Mouse (Mus musculus): ENCODE data around the gene Erp27. TPM values are rescaled to one million over a fixed set of nuclear protein-coding genes. Genes with fewer than 3 reads are reported as not detected.
A peak's percentile ranks its signal among the peaks of the same experiment; 100 is the strongest.

Erp27 gene
- polyA plus RNA-seq, 1 experiment from 2014 or later, result 0.72 TPM

DNA sequence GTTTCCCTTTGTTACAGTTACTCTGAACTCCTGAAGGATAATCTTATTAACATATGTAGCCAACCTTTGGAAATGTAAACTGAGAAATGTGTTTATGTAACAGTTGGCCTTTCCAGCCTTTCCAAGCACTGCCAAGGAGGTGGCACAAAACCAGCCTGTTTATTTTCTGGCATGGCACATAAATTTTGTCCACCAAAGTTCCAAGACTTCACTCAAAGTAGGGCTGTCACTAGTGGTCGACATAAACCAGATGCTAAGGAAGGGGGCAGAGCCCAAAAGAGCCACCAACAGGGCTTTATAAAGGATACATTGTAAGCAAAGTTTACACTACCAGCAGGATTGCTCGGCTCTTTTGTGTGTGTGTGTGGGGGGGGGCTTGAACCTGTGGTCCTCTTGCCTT is 4.1 kb downstream of the Erp27 start:
- no peak overlapping the region for H3K4me2 ChIP-seq
- H3K27me3 ChIP-seq, result no peaks in the 10 kb centered on the region
- H3K27ac ChIP-seq, result peak overlapping the region; percentile 67
- no peak overlapping the region for H3K4me3 ChIP-seq
- no peak for ATAC-seq (ENCODE audit: insufficient number of reproducible peaks, low FRiP score, low TSS enrichment, low read depth)
- WGBS, result 13% methylated on average over 2 of the region's 2 CpGs
- no peak overlapping the region for H3K9ac ChIP-seq
- no peaks in the 10 kb centered on the region for H3K36me3 ChIP-seq
- H3K9me3 ChIP-seq, result no peaks in the 10 kb centered on the region
- peaks cover 26% of the 10 kb centered on the region for H3K4me1 ChIP-seq

DNA sequence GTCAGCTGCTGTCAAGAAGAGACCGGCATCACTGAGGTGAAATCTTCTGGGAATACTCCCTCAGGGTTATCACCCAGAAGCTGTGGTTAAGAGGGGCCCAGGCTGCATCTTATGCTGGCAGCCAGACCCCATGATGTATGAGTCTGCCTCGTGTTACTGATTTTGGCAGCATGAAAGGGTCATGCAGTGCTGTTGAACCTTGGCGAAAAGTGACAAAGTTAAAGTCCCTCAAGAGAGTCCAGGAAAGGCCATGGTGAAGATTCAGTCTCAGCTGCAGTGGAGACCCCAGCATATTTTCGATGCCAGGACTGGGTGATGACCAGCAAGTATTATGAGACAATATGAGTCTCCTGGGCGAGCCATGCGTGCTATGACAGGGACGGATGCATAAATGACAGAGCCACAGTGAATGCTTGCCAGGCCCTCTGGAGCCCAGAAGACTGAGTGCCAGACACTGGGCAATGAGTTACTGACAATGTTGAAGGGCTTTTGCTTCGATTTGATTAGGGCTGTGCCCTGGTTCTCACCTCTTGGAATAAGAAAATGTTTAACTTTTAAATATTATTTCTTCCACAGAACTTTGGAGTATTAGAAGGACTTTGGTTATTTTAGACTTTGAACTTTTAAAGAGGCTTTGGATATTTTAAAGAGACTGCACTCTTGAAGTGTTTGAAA is 6.1 kb downstream of the Erp27 start:
- Histone ChIP-seq H3K36me3 (no peaks in the 10 kb centered on the region), H3K27ac (0 out of 2 replicates have a peak overlapping the region, but pooled peaks have one; percentile 11), H3K27me3 (no peaks in the 10 kb centered on the region), H3K4me1 (peaks cover 28% of the 10 kb centered on the region), H3K9me3 (no peaks in the 10 kb centered on the region), H3K9ac (no peak overlapping the region), H3K4me3 (no peak overlapping the region), H3K4me2 (no peak overlapping the region)
- 81% methylated on average over 8 of the region's 8 CpGs for WGBS
- ATAC-seq (ENCODE audit: insufficient number of reproducible peaks, low FRiP score, low TSS enrichment, low read depth), result no peak

DNA sequence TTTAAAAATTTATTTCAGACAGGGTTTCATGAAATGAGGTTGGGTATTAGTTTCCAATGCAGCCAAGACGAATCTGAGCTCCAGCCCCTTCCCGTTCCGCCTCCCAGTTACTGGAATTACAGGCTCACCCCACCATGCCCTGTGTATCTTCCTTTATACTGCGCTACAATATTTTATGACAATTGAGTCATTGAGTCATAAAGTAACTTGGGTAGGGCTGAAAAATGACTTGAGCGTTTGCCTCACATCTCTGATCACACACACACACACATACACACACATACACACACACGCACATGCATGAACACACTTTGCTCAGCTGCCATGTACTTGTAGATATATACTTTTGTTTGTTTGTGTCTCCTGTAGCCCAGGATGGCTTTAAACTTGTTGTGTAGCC is 7.7 kb downstream of the Erp27 start:
- no peaks in the 10 kb centered on the region for H3K36me3 ChIP-seq
- H3K27me3 ChIP-seq, result no peaks in the 10 kb centered on the region
- no peak overlapping the region for H3K9ac ChIP-seq
- H3K4me3 ChIP-seq, result no peak overlapping the region
- WGBS, result 67% methylated on average over 6 of the region's 6 CpGs
- peak overlapping the region; percentile 87 for H3K27ac ChIP-seq
- no peak overlapping the region for H3K4me2 ChIP-seq
- peaks cover 34% of the 10 kb centered on the region for H3K4me1 ChIP-seq
- ATAC-seq (ENCODE audit: insufficient number of reproducible peaks, low FRiP score, low TSS enrichment, low read depth), result no peak
- H3K9me3 ChIP-seq, result no peaks in the 10 kb centered on the region

DNA sequence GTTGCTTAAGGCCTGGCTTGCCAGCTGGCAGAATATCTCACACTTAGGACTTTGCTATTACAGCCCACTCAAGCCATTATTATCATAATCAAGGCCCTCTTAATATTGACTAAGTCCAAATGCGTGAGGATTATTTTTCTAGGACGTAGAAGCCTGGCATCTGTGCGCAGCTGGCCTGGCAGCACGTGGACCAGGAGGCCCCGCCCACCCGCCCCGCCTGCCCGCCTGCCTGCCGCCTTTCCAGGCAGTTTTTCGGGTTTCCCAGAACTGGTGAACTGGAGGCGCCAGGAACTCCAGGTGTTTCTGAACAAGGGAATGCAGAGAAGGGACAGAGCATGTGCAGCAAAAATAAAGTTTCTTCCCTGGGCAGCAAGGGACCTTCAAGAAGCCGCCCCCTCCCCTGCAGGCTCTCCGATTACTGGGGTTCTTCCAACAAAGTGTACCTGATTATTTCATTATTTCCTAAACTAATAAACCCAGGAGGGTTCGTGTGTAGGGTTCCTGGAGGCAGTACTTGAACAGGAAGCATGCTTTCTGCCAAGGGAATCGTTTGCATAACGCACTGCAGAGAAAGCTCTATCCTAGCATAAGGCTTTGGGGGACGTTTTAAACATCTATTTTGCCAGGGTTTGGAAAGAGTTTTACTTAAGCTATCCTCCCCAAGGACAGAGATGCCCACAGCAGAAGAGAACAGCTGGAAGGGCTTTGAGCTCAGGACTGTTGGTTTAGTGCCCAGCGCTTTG is 8.4 kb downstream of the Erp27 start:
- Histone ChIP-seq H3K36me3 (no peaks in the 10 kb centered on the region), H3K9me3 (no peaks in the 10 kb centered on the region), H3K4me2 (peak overlapping the region; percentile 36), H3K9ac (no peak overlapping the region), H3K4me1 (peaks cover 33% of the 10 kb centered on the region), H3K27ac (peak overlapping the region; percentile 87), H3K4me3 (peak overlapping the region; percentile 14), H3K27me3 (no peaks in the 10 kb centered on the region)
- 6% methylated on average over 18 of the region's 18 CpGs for WGBS
- peak; percentile 57 for ATAC-seq (ENCODE audit: insufficient number of reproducible peaks, low FRiP score, low TSS enrichment, low read depth)

DNA sequence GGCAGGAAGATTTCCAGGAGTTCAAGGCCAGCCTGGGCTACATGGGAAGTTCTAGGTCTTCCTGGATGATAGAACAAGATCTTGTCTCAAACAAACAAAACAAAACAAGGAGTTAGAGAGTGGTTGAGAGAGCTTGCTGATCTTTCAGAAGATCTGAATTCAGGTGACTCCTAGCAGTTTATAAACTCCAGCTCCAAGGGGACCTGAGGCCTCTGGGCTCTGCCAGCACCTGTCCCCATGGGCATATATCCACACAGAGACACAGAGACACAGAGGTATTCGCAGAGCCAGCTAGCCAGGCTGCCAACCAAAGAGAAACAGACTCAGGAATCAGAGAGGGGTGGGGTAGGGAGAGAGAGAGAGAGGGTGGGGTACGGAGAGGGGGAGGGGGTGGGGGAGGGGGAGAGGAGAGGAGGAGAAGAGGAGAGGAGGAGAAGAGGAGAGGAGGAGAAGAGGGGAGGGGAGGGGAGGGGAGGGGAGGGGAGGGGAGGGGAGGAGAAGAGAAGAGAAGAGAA is 9.2 kb downstream of the Erp27 start:
- 8% methylated on average over 1 of the region's 2 CpGs for WGBS
- Histone ChIP-seq H3K36me3 (no peaks in the 10 kb centered on the region), H3K27me3 (no peaks in the 10 kb centered on the region), H3K9ac (no peak overlapping the region), H3K4me3 (no peak overlapping the region), H3K27ac (0 out of 2 replicates have a peak overlapping the region, but pooled peaks have one; percentile 27), H3K9me3 (no peaks in the 10 kb centered on the region), H3K4me1 (peaks cover 26% of the 10 kb centered on the region), H3K4me2 (no peak overlapping the region)
- no peak for ATAC-seq (ENCODE audit: insufficient number of reproducible peaks, low FRiP score, low TSS enrichment, low read depth)

DNA sequence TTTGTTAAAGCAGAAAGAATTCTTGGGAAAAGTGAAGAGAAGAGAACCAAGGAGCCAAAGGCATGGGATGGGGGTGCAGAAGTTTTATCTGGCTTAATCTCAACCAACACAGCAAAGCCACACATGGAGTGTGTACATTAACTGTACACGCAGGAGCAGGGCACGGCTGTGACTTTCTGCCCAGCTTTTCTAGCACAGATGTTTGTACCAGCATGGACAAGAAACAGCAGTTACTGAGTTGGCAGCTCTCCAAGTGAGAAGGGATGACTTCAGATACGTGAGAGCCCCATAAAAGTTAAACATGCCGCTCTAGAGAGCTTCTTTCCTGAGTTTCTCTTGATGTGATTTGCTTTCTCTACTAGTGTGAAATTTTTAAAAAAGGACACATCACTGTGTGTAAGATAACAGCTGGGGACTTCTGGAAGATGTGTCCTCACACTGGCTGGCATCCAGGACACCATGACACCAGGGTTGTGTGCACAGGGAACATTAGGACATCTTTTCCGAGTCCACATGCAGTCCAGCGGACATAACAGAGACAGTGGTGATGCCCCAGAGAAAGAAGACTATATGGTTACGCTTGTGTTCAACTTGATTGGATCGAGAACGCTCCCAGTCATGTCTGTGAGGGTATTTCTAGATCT is 11.6 kb downstream of the Erp27 start:
- H3K27ac ChIP-seq, result peak overlapping the region; percentile 43; the same call in 1 of the 2 replicates
- no peak for ATAC-seq (ENCODE audit: insufficient number of reproducible peaks, low FRiP score, low TSS enrichment, low read depth)

DNA sequence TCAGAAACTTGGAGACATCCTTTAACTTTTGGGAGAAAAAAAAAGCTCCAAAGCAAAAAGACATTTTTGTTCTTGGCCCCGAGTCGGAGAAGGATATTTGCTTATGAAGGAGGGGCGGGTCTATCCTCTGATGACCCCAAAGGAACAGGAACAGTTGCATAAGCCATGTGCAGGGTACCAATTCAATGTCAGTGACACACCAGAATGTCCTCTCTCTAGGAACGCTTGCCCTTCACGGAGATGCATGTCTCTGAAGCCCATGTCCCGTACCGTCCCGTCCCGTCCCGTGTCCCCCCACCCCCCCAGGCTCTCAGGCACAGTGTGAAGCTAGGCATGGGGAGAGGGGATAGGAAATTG is 15.1 kb downstream of the Erp27 start:
- ATAC-seq (ENCODE audit: insufficient number of reproducible peaks, low FRiP score, low TSS enrichment, low read depth), result no peak
- WGBS, result 78% methylated on average over 10 of the region's 10 CpGs

More for the DNA sequence above, 11.6 kb downstream of the Erp27 start:
- peaks cover 24% of the 10 kb centered on the region for H3K4me1 ChIP-seq
- H3K4me2 ChIP-seq, result no peak overlapping the region
- H3K9ac ChIP-seq, result no peak overlapping the region
- no peaks in the 10 kb centered on the region for H3K9me3 ChIP-seq
- 54% methylated on average over 9 of the region's 9 CpGs for WGBS
- no peak overlapping the region for H3K4me3 ChIP-seq
- H3K27me3 ChIP-seq, result no peaks in the 10 kb centered on the region
- H3K36me3 ChIP-seq, result no peaks in the 10 kb centered on the region

DNA sequence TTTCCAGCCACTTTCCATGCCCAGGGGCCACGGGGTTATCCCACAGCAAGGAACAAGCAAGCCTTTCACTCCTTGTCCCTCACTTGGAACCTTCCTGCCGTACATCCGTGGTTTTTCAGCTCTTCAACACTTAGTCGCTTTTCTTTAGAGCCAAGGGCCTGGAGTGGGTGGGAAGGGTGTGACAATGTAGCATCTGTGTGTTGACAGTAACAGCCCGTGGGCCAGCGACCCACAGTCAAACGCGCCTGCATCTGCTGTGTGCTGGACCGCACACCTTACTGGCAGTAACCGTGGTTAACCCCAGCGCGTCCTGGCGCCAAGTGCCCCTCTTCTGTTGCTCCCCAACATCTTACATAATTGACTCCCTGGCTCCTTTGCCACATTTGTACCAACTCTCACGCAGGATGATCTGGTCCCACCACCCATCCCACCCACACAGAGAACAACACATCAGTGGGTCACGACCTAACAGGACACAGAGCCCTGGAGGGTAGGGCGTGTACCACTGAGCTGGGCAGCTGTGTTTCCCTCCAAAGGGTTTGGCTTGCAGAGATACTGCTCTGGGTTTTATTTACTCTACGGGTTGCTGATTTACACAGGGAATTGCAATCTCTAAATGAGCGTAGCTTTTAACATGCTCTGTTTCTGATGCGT is 15.6 kb downstream of the Erp27 start:
- Histone ChIP-seq H3K4me3 (no peak overlapping the region), H3K9ac (no peak overlapping the region), H3K36me3 (no peaks in the 10 kb centered on the region), H3K4me2 (no peak overlapping the region), H3K27ac (peak overlapping the region; percentile 22; the same call in 1 of the 2 replicates), H3K27me3 (no peaks in the 10 kb centered on the region), H3K9me3 (no peaks in the 10 kb centered on the region), H3K4me1 (peaks cover 12% of the 10 kb centered on the region)
- 80% methylated on average over 19 of the region's 19 CpGs for WGBS
- 0 out of 2 replicates have a peak, but pooled peaks have one; percentile 57 for ATAC-seq (ENCODE audit: insufficient number of reproducible peaks, low FRiP score, low TSS enrichment, low read depth)

More for the DNA sequence above, 15.1 kb downstream of the Erp27 start:
- Histone ChIP-seq H3K4me3 (no peak overlapping the region), H3K36me3 (no peaks in the 10 kb centered on the region), H3K9me3 (no peaks in the 10 kb centered on the region), H3K9ac (no peak overlapping the region), H3K4me1 (peaks cover 12% of the 10 kb centered on the region), H3K27ac (no peak overlapping the region), H3K4me2 (no peak overlapping the region), H3K27me3 (no peaks in the 10 kb centered on the region)

DNA sequence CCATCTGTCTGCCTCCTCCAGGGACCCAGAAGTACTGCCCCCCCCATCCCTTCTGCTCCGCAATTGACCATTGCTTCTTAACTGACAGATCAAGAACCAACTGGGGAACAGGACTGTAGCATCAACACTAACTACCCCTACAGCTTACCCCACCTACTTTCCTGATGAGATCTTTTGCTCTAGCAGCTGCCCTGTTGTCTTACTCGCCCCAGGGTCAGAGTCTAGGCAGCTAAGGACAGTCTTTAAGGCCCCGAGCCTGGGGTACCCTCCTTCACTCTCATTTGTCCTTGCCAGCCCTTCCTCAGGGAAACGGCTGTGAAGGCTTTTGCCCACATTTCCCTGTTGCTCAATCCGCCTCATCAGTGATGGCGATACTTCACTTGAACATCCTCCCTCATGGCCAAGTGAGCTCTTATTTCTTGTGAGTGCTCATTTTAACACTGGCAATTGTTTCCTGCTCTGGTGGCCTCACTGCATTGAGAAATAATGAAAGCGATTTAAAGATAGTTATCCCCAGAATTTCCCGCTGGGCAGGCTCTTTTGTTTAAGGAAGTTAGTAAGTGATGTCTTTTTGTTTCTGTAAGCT is 18.0 kb downstream of the Erp27 start:
- H3K9ac ChIP-seq, result no peak overlapping the region
- no peaks in the 10 kb centered on the region for H3K27me3 ChIP-seq
- no peaks in the 10 kb centered on the region for H3K36me3 ChIP-seq
- 74% methylated on average over 8 of the region's 8 CpGs for WGBS
- no peaks in the 10 kb centered on the region for H3K9me3 ChIP-seq
- H3K4me2 ChIP-seq, result no peak overlapping the region
- no peak overlapping the region for H3K27ac ChIP-seq
- ATAC-seq (ENCODE audit: insufficient number of reproducible peaks, low FRiP score, low TSS enrichment, low read depth), result no peak
- no peak overlapping the region for H3K4me3 ChIP-seq
- 0 out of 2 replicates have a peak, but pooled peaks cover 3% of the 10 kb centered on the region for H3K4me1 ChIP-seq

DNA sequence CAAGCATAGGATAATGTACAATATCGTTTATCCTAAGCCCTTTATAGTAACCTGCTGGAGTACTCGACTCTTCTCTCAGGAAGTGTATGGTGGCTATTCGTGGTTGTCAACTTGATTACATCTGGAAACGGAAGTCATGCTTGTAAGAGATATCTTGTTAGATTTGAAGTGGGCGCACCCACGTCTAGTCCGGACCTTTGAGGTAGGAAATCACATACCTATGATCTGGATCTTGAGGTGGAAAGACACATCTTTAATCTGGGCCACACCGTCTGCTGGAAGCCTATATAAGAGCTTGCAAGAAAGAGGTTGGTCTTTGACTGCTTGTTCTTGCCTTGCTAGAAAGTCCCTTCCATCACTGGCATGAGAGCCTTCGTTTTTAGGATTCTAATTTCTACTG is 19.5 kb downstream of the Erp27 start:
- WGBS, result 87% methylated on average over 9 of the region's 9 CpGs
- ATAC-seq (ENCODE audit: insufficient number of reproducible peaks, low FRiP score, low TSS enrichment, low read depth), result no peak

DNA sequence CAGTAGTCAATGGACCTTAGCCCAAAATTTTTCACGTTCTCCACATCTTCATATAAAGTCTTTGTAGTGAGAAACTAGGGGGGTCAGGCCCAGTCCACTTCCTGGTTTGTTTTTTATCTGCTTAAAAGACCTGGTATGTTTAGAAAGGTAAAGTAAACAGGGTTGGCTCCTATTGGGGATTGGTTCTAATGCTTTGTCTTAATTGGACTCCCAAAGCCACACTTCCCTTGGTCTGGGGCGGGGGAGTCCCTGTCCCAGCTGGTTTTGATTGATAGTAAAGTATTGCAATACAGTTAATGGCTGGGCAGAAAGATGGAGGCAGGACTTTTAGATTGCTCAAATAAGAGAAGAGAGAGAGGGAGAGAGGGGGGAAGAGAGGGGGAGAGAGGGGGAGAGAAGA is 21.0 kb downstream of the Erp27 start:
- Histone ChIP-seq H3K9ac (no peak overlapping the region), H3K27ac (no peak overlapping the region), H3K9me3 (no peaks in the 10 kb centered on the region), H3K4me2 (no peak overlapping the region), H3K4me1 (peaks cover 9% of the 10 kb centered on the region; the same call in 1 of the 2 replicates), H3K4me3 (no peak overlapping the region), H3K27me3 (no peaks in the 10 kb centered on the region), H3K36me3 (no peaks in the 10 kb centered on the region)
- no peak for ATAC-seq (ENCODE audit: insufficient number of reproducible peaks, low FRiP score, low TSS enrichment, low read depth)
- 45% methylated on average over 2 of the region's 2 CpGs for WGBS

More for the DNA sequence above, 19.5 kb downstream of the Erp27 start:
- H3K27me3 ChIP-seq, result no peaks in the 10 kb centered on the region
- no peak overlapping the region for H3K4me2 ChIP-seq
- no peak overlapping the region for H3K9ac ChIP-seq
- H3K36me3 ChIP-seq, result no peaks in the 10 kb centered on the region
- H3K4me1 ChIP-seq, result peaks cover 11% of the 10 kb centered on the region; the same call in 1 of the 2 replicates
- H3K27ac ChIP-seq, result no peak overlapping the region
- no peaks in the 10 kb centered on the region for H3K9me3 ChIP-seq
- no peak overlapping the region for H3K4me3 ChIP-seq
